Mouse (Mus musculus): ENCODE data around the gene Plxnd1. TPM values are rescaled to one million over a fixed set of nuclear protein-coding genes. Genes with fewer than 3 reads are reported as not detected.

Plxnd1 gene
- polyA plus RNA-seq, 1 experiment, result 66.1 TPM

- no peak overlapping the region for H3K4me3 ChIP-seq (ENCODE audit: extremely low read depth, insufficient read depth, insufficient read length)
- H3K36me3 ChIP-seq (ENCODE audit: control insufficient read depth, insufficient read depth, low read length), result no peaks in the 10 kb centered on the region
- no peak for DNase-seq (ENCODE audit: low read depth in 1 of 2, low spot score in 2 of 2)
- peaks cover 10% of the 10 kb centered on the region; the same call in 1 of the 2 replicates for H3K4me1 ChIP-seq (ENCODE audit: control insufficient read depth, insufficient read depth, insufficient read length)
- WGBS, result 77% methylated on average over 9 of the region's 9 CpGs
- no peaks in the 10 kb centered on the region for H3K27me3 ChIP-seq (ENCODE audit: control insufficient read depth, insufficient read depth, low read length)
- no peak for TF ChIP-seq POLR2A (IDR thresholded peaks at IDR 0.05; ENCODE audit: low read depth, low read length)
- TF ChIP-seq CTCF (IDR thresholded peaks at IDR 0.05; ENCODE audit: extremely low read depth, insufficient read depth, insufficient read length, insufficient replicate concordance), result no peak
- no peak overlapping the region for H3K27ac ChIP-seq (ENCODE audit: insufficient read depth, low read length)
Observed at GRCm38 (mm10) chr6:115943498-115944427, 51.0 kb downstream of the Plxnd1 start.

- no peak for DNase-seq (ENCODE audit: low read depth in 1 of 2, low spot score in 2 of 2)
- no peak overlapping the region for H3K27ac ChIP-seq (ENCODE audit: insufficient read depth, low read length)
- no peak for TF ChIP-seq CTCF (IDR thresholded peaks at IDR 0.05; ENCODE audit: extremely low read depth, insufficient read depth, insufficient read length, insufficient replicate concordance)
- whole genome bisulfite sequencing, result 21% methylated on average over 7 of the region's 12 CpGs
- H3K27me3 ChIP-seq (ENCODE audit: control insufficient read depth, insufficient read depth, low read length), result no peaks in the 10 kb centered on the region
- H3K4me3 ChIP-seq (ENCODE audit: extremely low read depth, insufficient read depth, insufficient read length), result no peak overlapping the region
- H3K4me1 ChIP-seq (ENCODE audit: control insufficient read depth, insufficient read depth, insufficient read length), result peaks cover 5% of the 10 kb centered on the region; the same call in 1 of the 2 replicates
- no peaks in the 10 kb centered on the region for H3K36me3 ChIP-seq (ENCODE audit: control insufficient read depth, insufficient read depth, low read length)
Observed at GRCm38 (mm10) chr6:115941128-115941527, 53.7 kb downstream of the Plxnd1 start.

GRCm38 (mm10) chr6:115940603-115941002, 54.2 kb downstream of the Plxnd1 start:
- Histone ChIP-seq H3K27ac (ENCODE audit: insufficient read depth, low read length) (no peak overlapping the region), H3K36me3 (ENCODE audit: control insufficient read depth, insufficient read depth, low read length) (no peaks in the 10 kb centered on the region), H3K4me3 (ENCODE audit: extremely low read depth, insufficient read depth, insufficient read length) (no peak overlapping the region), H3K27me3 (ENCODE audit: control insufficient read depth, insufficient read depth, low read length) (no peaks in the 10 kb centered on the region), H3K4me1 (ENCODE audit: control insufficient read depth, insufficient read depth, insufficient read length) (peaks cover 3% of the 10 kb centered on the region; the same call in 1 of the 2 replicates)
- no peak for DNase-seq (ENCODE audit: low read depth in 1 of 2, low spot score in 2 of 2)
- TF ChIP-seq CTCF (IDR thresholded peaks at IDR 0.05; ENCODE audit: extremely low read depth, insufficient read depth, insufficient read length, insufficient replicate concordance), result no peak
- no peak for TF ChIP-seq POLR2A (IDR thresholded peaks at IDR 0.05; ENCODE audit: low read depth, low read length)
- WGBS, result 88% methylated on average over 1 of the region's 1 CpGs

GRCm38 (mm10) chr6:115938798-115939197, 56.0 kb downstream of the Plxnd1 start:
- DNase-seq (ENCODE audit: low read depth in 1 of 2, low spot score in 2 of 2), result no peak
- H3K4me1 ChIP-seq (ENCODE audit: control insufficient read depth, insufficient read depth, insufficient read length), result peaks cover 3% of the 10 kb centered on the region; the same call in 1 of the 2 replicates
- no peak overlapping the region for H3K4me3 ChIP-seq (ENCODE audit: extremely low read depth, insufficient read depth, insufficient read length)
- 93% methylated on average over 1 of the region's 1 CpGs for WGBS
- no peak for TF ChIP-seq POLR2A (IDR thresholded peaks at IDR 0.05; ENCODE audit: low read depth, low read length)
- TF ChIP-seq CTCF (IDR thresholded peaks at IDR 0.05; ENCODE audit: extremely low read depth, insufficient read depth, insufficient read length, insufficient replicate concordance), result no peak
- no peak overlapping the region for H3K27ac ChIP-seq (ENCODE audit: insufficient read depth, low read length)
- no peaks in the 10 kb centered on the region for H3K36me3 ChIP-seq (ENCODE audit: control insufficient read depth, insufficient read depth, low read length)
- H3K27me3 ChIP-seq (ENCODE audit: control insufficient read depth, insufficient read depth, low read length), result no peaks in the 10 kb centered on the region

GRCm38 (mm10) chr6:115938011-115938410, 56.8 kb downstream of the Plxnd1 start:
- no peak for TF ChIP-seq POLR2A (IDR thresholded peaks at IDR 0.05; ENCODE audit: low read depth, low read length)
- no peak for TF ChIP-seq CTCF (IDR thresholded peaks at IDR 0.05; ENCODE audit: extremely low read depth, insufficient read depth, insufficient read length, insufficient replicate concordance)
- 92% methylated on average over 2 of the region's 2 CpGs for WGBS
- Histone ChIP-seq H3K27me3 (ENCODE audit: control insufficient read depth, insufficient read depth, low read length) (no peaks in the 10 kb centered on the region), H3K27ac (ENCODE audit: insufficient read depth, low read length) (no peak overlapping the region), H3K36me3 (ENCODE audit: control insufficient read depth, insufficient read depth, low read length) (no peaks in the 10 kb centered on the region), H3K4me3 (ENCODE audit: extremely low read depth, insufficient read depth, insufficient read length) (no peak overlapping the region), H3K4me1 (ENCODE audit: control insufficient read depth, insufficient read depth, insufficient read length) (peaks cover 3% of the 10 kb centered on the region; the same call in 1 of the 2 replicates)
- DNase-seq (ENCODE audit: low read depth in 1 of 2, low spot score in 2 of 2), result no peak

- no peak for TF ChIP-seq POLR2A (IDR thresholded peaks at IDR 0.05; ENCODE audit: low read depth, low read length)
- no peak for TF ChIP-seq CTCF (IDR thresholded peaks at IDR 0.05; ENCODE audit: extremely low read depth, insufficient read depth, insufficient read length, insufficient replicate concordance)
- no peak for DNase-seq (ENCODE audit: low read depth in 1 of 2, low spot score in 2 of 2)
- Histone ChIP-seq H3K36me3 (ENCODE audit: control insufficient read depth, insufficient read depth, low read length) (no peaks in the 10 kb centered on the region), H3K27me3 (ENCODE audit: control insufficient read depth, insufficient read depth, low read length) (no peaks in the 10 kb centered on the region), H3K4me3 (ENCODE audit: extremely low read depth, insufficient read depth, insufficient read length) (no peak overlapping the region), H3K4me1 (ENCODE audit: control insufficient read depth, insufficient read depth, insufficient read length) (no peaks in the 10 kb centered on the region), H3K27ac (ENCODE audit: insufficient read depth, low read length) (no peak overlapping the region)
- WGBS, result 83% methylated on average over 8 of the region's 8 CpGs
Observed at GRCm38 (mm10) chr6:115935544-115935943, 59.3 kb downstream of the Plxnd1 start.

GRCm38 (mm10) chr6:115932391-115932790, 62.4 kb downstream of the Plxnd1 start:
- WGBS, result 89% methylated on average over 3 of the region's 3 CpGs
- H3K4me3 ChIP-seq (ENCODE audit: extremely low read depth, insufficient read depth, insufficient read length), result no peak overlapping the region
- no peak overlapping the region for H3K27ac ChIP-seq (ENCODE audit: insufficient read depth, low read length)
- H3K4me1 ChIP-seq (ENCODE audit: control insufficient read depth, insufficient read depth, insufficient read length), result no peaks in the 10 kb centered on the region
- TF ChIP-seq CTCF (IDR thresholded peaks at IDR 0.05; ENCODE audit: extremely low read depth, insufficient read depth, insufficient read length, insufficient replicate concordance) (no peak), POLR2A (IDR thresholded peaks at IDR 0.05; ENCODE audit: low read depth, low read length) (no peak)
- no peak for DNase-seq (ENCODE audit: low read depth in 1 of 2, low spot score in 2 of 2)
- H3K27me3 ChIP-seq (ENCODE audit: control insufficient read depth, insufficient read depth, low read length), result no peaks in the 10 kb centered on the region
- H3K36me3 ChIP-seq (ENCODE audit: control insufficient read depth, insufficient read depth, low read length), result no peaks in the 10 kb centered on the region
